Mouse (Mus musculus) limb, embryonic 14.5 days (tissue): ENCODE measurements around the gene Mef2d. TPM values are rescaled to one million over a fixed set of nuclear protein-coding genes. Genes with fewer than 3 reads are reported as not detected.

Experiments used
- ATAC-seq: fragments of 200-750 bp; cut with Nextera tagmentation; 2 replicates; pipeline ENCODE4 v1.8.0; 2017; ENCODE audit warnings: low read depth, moderate number of reproducible peaks, moderate TSS enrichment; ENCODE audit not compliant: low FRiP score
- DNase-seq: peaks from one replicate; pipeline ENCODE4 v3.0.0-alpha.2; 2015; ENCODE audit warnings: low spot score
- H3K27ac ChIP-seq: fragments of 300-500 bp; sonication (generic); replicated peaks from 2 replicates; pipeline ENCODE4 v1.5.1; 2014; ENCODE audit warnings: low read depth, mild to moderate bottlenecking, low read length, moderate library complexity, mixed read lengths
- H3K27me3 ChIP-seq: fragments of 300-500 bp; sonication (generic); 2 replicates; pipeline ENCODE4 v1.6.1; 2014; ENCODE audit warnings: low read length, mixed read lengths; ENCODE audit not compliant: control insufficient read depth, insufficient read depth
- H3K36me3 ChIP-seq: fragments of 300-500 bp; sonication (generic); 2 replicates; pipeline ENCODE4 v1.6.1; 2014; ENCODE audit warnings: mild to moderate bottlenecking, low read length, moderate library complexity, mixed read lengths; ENCODE audit not compliant: control insufficient read depth, insufficient read depth
- H3K4me1 ChIP-seq: fragments of 300-500 bp; sonication (generic); 2 replicates; pipeline ENCODE4 v1.6.1; 2014; ENCODE audit warnings: antibody characterized with exemption, low read length, mixed read lengths; ENCODE audit not compliant: control insufficient read depth, insufficient read depth
- H3K4me2 ChIP-seq: fragments of 300-500 bp; sonication (generic); replicated peaks from 2 replicates; pipeline ENCODE4 v1.6.1; 2014; ENCODE audit warnings: low read depth, mild to moderate bottlenecking, low read length, moderate library complexity; ENCODE audit not compliant: severe bottlenecking
- H3K4me3 ChIP-seq: fragments of 300-500 bp; sonication (generic); replicated peaks from 2 replicates; pipeline ENCODE4 v1.5.1; 2014; ENCODE audit warnings: low read length
- H3K9ac ChIP-seq: fragments of 300-500 bp; sonication (generic); 2 replicates; pipeline ENCODE4 v1.6.1; 2014; ENCODE audit warnings: mild to moderate bottlenecking, low read depth, low read length, moderate library complexity; ENCODE audit not compliant: severe bottlenecking
- H3K9me3 ChIP-seq: fragments of 300-500 bp; sonication (generic); 2 replicates; pipeline ENCODE4 v1.6.1; 2016; ENCODE audit warnings: low read length; ENCODE audit not compliant: control insufficient read depth
- POLR2A ChIP-seq: fragments of 200-500 bp; IDR thresholded peaks from 2 replicates; pipeline ENCODE4 v1.8.0; 2012; ENCODE audit warnings: inconsistent platforms, mild to moderate bottlenecking, moderate library complexity, borderline replicate concordance; ENCODE audit not compliant: insufficient read depth, insufficient read length; ENCODE audit errors: extremely low read depth
- WGBS: fragments of 180-500 bp; shearing (Covaris S2); extraction: QIAGEN DNeasy Blood & Tissue Kit; methylation state at CpG from one replicate; pipeline ENCODE4 v1.1.7; 2014; 5-methylcytosine and 5-hydroxymethylcytosine counted together
- polyA plus RNA-seq, 2 experiments: library from polyadenylated mRNA; depleted of rRNA in 1 of 2; stranded (reverse) in 1 of 2; unstranded in 1 of 2; fragments of >200 nt; fragmentation: Nextera tagmentation in 1 of 2; extraction: Ambion mirVana in 1 of 2; gene quantifications; 2 replicates each; pipeline versions ENCODE4 v1.2.1 to v1.2.3; 2012 to 2014

Mef2d gene
- polyA plus RNA-seq, 2 experiments, result 29.6 to 58.7 TPM

GRCm38 (mm10) chr3:88140178-88140902 is 1.8 kb upstream of the Mef2d start:
- peaks cover 55% of the 10 kb centered on the region for H3K4me1 ChIP-seq
- 7% methylated on average over 11 of the region's 11 CpGs for WGBS
- H3K9me3 ChIP-seq, result no peaks in the 10 kb centered on the region
- H3K4me2 ChIP-seq, result peak overlapping the region; percentile 97
- no peak overlapping the region for H3K9ac ChIP-seq
- DNase-seq (peak; percentile 69), ATAC-seq (no peak)
- peaks cover 2% of the 10 kb centered on the region for H3K36me3 ChIP-seq
- TF ChIP-seq POLR2A, result no peak
- peak overlapping the region; percentile 57 for H3K4me3 ChIP-seq
- H3K27me3 ChIP-seq, result no peaks in the 10 kb centered on the region
- H3K27ac ChIP-seq, result peak overlapping the region; percentile 97

DNA sequence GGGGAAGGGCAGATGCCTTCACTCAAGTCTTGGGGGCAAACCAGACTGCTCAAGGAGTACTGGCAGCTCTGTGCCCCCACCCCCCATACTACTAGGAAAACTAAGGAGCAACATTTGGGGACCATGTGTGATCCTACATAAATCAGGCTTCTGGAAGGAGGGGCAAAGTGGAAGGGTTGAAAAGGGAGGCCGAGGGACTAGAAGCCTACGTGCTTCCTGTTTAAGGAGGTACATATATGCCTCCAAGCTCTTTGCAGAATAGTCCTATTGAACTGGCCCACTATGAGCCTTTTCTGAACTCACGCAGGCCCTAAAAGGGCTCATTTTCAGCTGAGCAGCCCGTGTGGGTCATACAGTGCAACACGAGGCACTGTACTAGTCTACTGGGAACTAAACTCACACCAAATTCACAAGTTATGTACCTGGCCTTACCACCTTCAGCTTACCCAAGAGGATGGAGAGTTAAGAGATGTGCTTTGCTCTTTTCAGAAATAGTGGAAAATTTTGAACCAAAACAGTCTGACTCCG is 1.2 kb upstream of the Mef2d start:
- Histone ChIP-seq H3K4me2 (peak overlapping the region; percentile 97), H3K36me3 (peaks cover 5% of the 10 kb centered on the region), H3K9ac (peak overlapping the region; percentile 87; the same call in 1 of the 2 replicates), H3K27me3 (no peaks in the 10 kb centered on the region), H3K4me3 (0 out of 2 replicates have a peak overlapping the region, but pooled peaks have one; percentile 76), H3K4me1 (peaks cover 61% of the 10 kb centered on the region), H3K9me3 (no peaks in the 10 kb centered on the region), H3K27ac (peak overlapping the region; percentile 97)
- ATAC-seq (no peak), DNase-seq (peak; percentile 56)
- no peak for TF ChIP-seq POLR2A
- 17% methylated on average over 6 of the region's 6 CpGs for WGBS

- Histone ChIP-seq H3K9ac (peak overlapping the region; percentile 87), H3K4me1 (peaks cover 65% of the 10 kb centered on the region), H3K36me3 (peaks cover 5% of the 10 kb centered on the region), H3K27ac (peak overlapping the region; percentile 97), H3K4me3 (peak overlapping the region; percentile 76), H3K4me2 (peak overlapping the region; percentile 97), H3K27me3 (no peaks in the 10 kb centered on the region), H3K9me3 (no peaks in the 10 kb centered on the region)
- no peak for TF ChIP-seq POLR2A
- 6% methylated on average over 9 of the region's 9 CpGs for WGBS
- ATAC-seq, result no peak
- peak; percentile 36 for DNase-seq
Observed at GRCm38 (mm10) chr3:88141439-88141786, 759 bp upstream of the Mef2d start.

DNA sequence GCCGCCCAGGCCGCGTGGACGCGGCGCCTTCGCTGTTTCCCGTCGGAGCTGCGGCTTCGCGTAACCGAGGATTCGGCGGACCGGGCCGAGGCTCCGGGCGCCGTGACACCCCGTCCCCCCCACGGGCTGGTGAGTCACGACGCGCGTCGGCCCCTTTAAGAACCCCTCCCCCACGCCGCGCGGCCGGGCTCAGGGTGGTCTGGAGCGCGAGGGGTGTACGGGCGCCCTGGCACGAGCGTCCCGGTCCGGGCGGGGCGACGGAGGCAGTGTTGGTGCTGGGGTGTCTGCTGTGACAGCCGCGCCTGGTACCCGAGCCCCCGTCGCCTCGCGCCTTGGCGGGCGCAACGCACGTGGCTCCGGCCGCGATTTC is 359 bp downstream of the Mef2d start:
- H3K4me3 ChIP-seq, result peak overlapping the region; percentile 76
- no peaks in the 10 kb centered on the region for H3K27me3 ChIP-seq
- H3K9me3 ChIP-seq, result no peaks in the 10 kb centered on the region
- H3K9ac ChIP-seq, result peak overlapping the region; percentile 87
- H3K4me2 ChIP-seq, result peak overlapping the region; percentile 97
- under 1% methylated on average over 32 of the region's 57 CpGs for WGBS
- DNase-seq (peak; percentile 52), ATAC-seq (peak; percentile 35)
- no peak for TF ChIP-seq POLR2A
- H3K27ac ChIP-seq, result peak overlapping the region; percentile 97
- peaks cover 69% of the 10 kb centered on the region for H3K4me1 ChIP-seq
- peaks cover 5% of the 10 kb centered on the region for H3K36me3 ChIP-seq

DNA sequence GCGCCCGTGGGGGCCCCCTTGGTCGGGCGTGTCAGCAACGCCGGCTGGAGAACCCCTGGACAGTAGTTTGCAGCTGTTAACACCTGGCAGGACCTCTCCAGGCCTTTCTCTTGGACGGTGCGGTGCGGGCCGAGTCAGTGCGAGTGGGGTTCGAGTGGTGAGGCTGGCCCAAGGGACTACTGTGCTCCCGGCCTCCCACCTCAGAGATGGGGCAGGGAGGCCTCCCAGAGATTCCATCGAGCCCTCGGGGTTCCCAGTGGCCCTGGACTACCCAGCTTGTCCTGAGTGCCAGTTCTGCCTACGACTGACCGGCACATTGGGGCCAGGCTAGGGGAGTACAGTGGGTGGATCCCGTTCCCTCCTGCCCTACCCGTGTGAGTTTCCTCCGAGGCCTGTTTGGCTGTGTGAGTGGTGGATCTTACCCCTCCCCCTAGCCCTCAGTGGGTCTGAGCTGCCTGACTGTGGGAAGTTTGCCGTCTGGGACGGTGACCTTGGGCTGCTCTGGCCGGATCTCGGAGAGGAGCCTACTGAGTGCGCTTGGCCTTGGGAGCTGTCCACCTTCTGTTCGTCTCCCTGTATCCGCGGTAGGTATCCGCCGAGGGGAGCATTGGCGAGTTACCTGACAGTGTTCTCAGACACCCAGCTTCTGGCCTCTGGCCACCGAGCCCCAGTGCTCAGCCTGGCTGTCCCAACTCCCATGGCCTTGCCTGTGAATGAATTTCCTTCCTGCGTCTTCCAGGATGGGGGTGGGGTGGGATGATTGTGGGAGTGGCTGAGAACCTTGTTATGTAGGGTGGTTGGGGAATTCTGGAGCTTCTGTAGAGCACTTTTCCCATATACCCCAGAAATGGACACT is 972 bp downstream of the Mef2d start:
- DNase-seq (no peak), ATAC-seq (no peak)
- Histone ChIP-seq H3K4me2 (peak overlapping the region; percentile 97), H3K4me1 (peaks cover 74% of the 10 kb centered on the region), H3K27me3 (no peaks in the 10 kb centered on the region), H3K27ac (peak overlapping the region; percentile 97), H3K36me3 (peaks cover 5% of the 10 kb centered on the region), H3K4me3 (peak overlapping the region; percentile 76), H3K9ac (peak overlapping the region; percentile 87), H3K9me3 (no peaks in the 10 kb centered on the region)
- no peak for TF ChIP-seq POLR2A
- WGBS, result under 1% methylated on average over 33 of the region's 33 CpGs
